ENCODE assay signal across 28 mouse cellular contexts in the genomic region with DNA sequence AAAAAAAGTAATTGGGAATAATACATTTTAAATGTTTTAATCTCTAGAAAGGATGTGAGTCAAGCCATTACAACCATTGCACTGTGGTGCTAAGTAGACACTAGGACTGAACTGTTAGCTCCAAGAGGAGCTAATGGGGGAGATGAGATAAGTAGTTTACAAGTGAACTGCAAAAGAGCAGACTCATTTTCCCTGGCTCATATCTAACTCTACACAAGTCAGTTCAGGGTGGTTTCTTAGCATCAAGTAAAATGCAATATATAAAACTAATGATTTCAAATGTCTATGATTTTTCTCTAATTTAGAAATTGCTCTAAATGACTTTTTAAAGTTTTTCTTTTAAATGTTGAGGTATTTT.
"Had no signal": no experiment of that assay in that cellular context is flagged by ENCODE, and none has a peak within 500 bp of the region (broad histone marks: within the 10 kb centered on the region; RNA-seq: fewer than 3 reads in every experiment).

No protein-coding gene starts in this region.

- H3K27ac ChIP-seq: limb, embryonic 10.5 days; limb, embryonic 12.5 days; limb, embryonic 13.5 days; limb, embryonic 15.5 days; liver, embryonic 12.5 days; liver, embryonic 13.5 days; liver, embryonic 14.5 days; liver, embryonic 15.5 days; lung, embryonic 15.5 days; macrophage; midbrain, embryonic 10.5 days; midbrain, embryonic 12.5 days; midbrain, embryonic 13.5 days; midbrain, embryonic 15.5 days; neural tube, embryonic 12.5 days had no signal

- DNase-seq: left cerebral cortex, postnatal 4 days; liver; liver, embryonic 13.5 days; liver, postnatal 0 days; lung, adult 18-20 months; lung, adult 2 months; lung, embryonic 14.5 days; lung, postnatal 10 days; lung, postnatal 14 days; lung, postnatal 36 days; lung, postnatal 4 days; midbrain, embryonic 14.5 days had no signal

- H3K4me1 ChIP-seq: limb, embryonic 10.5 days; limb, embryonic 12.5 days; limb, embryonic 13.5 days; limb, embryonic 15.5 days; liver, embryonic 12.5 days; liver, embryonic 13.5 days; liver, embryonic 15.5 days; lung, embryonic 15.5 days; megakaryocyte, embryonic 14.5 days; midbrain, embryonic 10.5 days; midbrain, embryonic 12.5 days; midbrain, embryonic 13.5 days; midbrain, embryonic 15.5 days; neural tube, embryonic 12.5 days had no signal

- H3K4me3 ChIP-seq: limb, embryonic 10.5 days; limb, embryonic 12.5 days; limb, embryonic 13.5 days; limb, embryonic 15.5 days; liver, embryonic 12.5 days; liver, embryonic 13.5 days; liver, embryonic 15.5 days; lung, embryonic 15.5 days; megakaryocyte, embryonic 14.5 days; midbrain, embryonic 10.5 days; midbrain, embryonic 12.5 days; midbrain, embryonic 13.5 days; midbrain, embryonic 15.5 days; myocyte; neural tube, embryonic 12.5 days had no signal

- H3K27me3 ChIP-seq: limb, embryonic 12.5 days; limb, embryonic 13.5 days; limb, embryonic 15.5 days; liver, embryonic 12.5 days; liver, embryonic 13.5 days; liver, embryonic 15.5 days; lung, embryonic 15.5 days; megakaryocyte, embryonic 14.5 days; midbrain, embryonic 12.5 days; midbrain, embryonic 13.5 days; midbrain, embryonic 15.5 days; neural tube, embryonic 12.5 days had no signal

- H3K9ac ChIP-seq: limb, embryonic 12.5 days; limb, embryonic 13.5 days; limb, embryonic 15.5 days; liver, embryonic 12.5 days; liver, embryonic 13.5 days; liver, embryonic 14.5 days; liver, embryonic 15.5 days; liver, postnatal 0 days; lung, embryonic 14.5 days; lung, embryonic 15.5 days; midbrain, embryonic 12.5 days; midbrain, embryonic 13.5 days; midbrain, embryonic 15.5 days; neural tube, embryonic 12.5 days had no signal

- H3K36me3 ChIP-seq: limb, embryonic 10.5 days; limb, embryonic 12.5 days; limb, embryonic 13.5 days; limb, embryonic 15.5 days; liver, embryonic 12.5 days; liver, embryonic 13.5 days; liver, embryonic 15.5 days; lung, embryonic 15.5 days; midbrain, embryonic 10.5 days; midbrain, embryonic 12.5 days; midbrain, embryonic 13.5 days; midbrain, embryonic 15.5 days; neural tube, embryonic 12.5 days had no signal

- H3K9me3 ChIP-seq: limb, embryonic 10.5 days; limb, embryonic 12.5 days; limb, embryonic 13.5 days; limb, embryonic 15.5 days; liver, embryonic 12.5 days; liver, embryonic 13.5 days; liver, embryonic 15.5 days; lung, embryonic 15.5 days; megakaryocyte, embryonic 14.5 days; midbrain, embryonic 10.5 days; midbrain, embryonic 12.5 days; midbrain, embryonic 13.5 days; midbrain, embryonic 15.5 days; neural tube, embryonic 12.5 days had no signal
